ENCODE assay signal across 18 mouse cellular contexts in genomic region chr2:104585645-104586044, GRCm38 (mm10). TPM values are rescaled to one million over a fixed set of nuclear protein-coding genes. Genes with fewer than 3 reads are reported as not detected.
DNase-seq lines count a peak whose midpoint lies in the region; ATAC-seq and TF ChIP-seq lines count a peak whose summit lies in the region.
"Had no signal": no experiment of that assay in that cellular context is flagged by ENCODE, and none has a peak within 500 bp of the region (broad histone marks: within the 10 kb centered on the region; RNA-seq: fewer than 3 reads in every experiment).

No protein-coding gene starts in this region.

- H3K36me3 ChIP-seq in embryonic facial prominence, embryonic 11.5 days (replicated peaks; ENCODE audit: control insufficient read depth, insufficient read depth, low read depth, low read length): no peaks in the 10 kb centered on the region
- no peaks in the 10 kb centered on the region for H3K36me3 ChIP-seq in embryonic facial prominence, embryonic 10.5 days (replicated peaks)
- H3K36me3 ChIP-seq: embryonic facial prominence, embryonic 13.5 days; heart, embryonic 12.5 days; intestine, embryonic 15.5 days; limb, embryonic 13.5 days; midbrain, embryonic 12.5 days; neural tube, embryonic 13.5 days had no signal

- no peaks in the 10 kb centered on the region for H3K4me1 ChIP-seq in embryonic facial prominence, embryonic 11.5 days (ENCODE audit: control insufficient read depth, insufficient read depth, low read length)
- H3K4me1 ChIP-seq in embryonic facial prominence, embryonic 10.5 days: peaks cover 7% of the 10 kb centered on the region; the same call in 1 of the 2 replicates

- H3K27me3 ChIP-seq in embryonic facial prominence, embryonic 11.5 days (ENCODE audit: control insufficient read depth, insufficient read depth, low read length): no peaks in the 10 kb centered on the region
- H3K27me3 ChIP-seq in embryonic facial prominence, embryonic 10.5 days (replicated peaks; ENCODE audit: low read depth, poor library complexity, severe bottlenecking): no peaks in the 10 kb centered on the region
- H3K27me3 ChIP-seq: embryonic facial prominence, embryonic 13.5 days; heart, embryonic 12.5 days; intestine, embryonic 15.5 days; limb, embryonic 13.5 days; midbrain, embryonic 12.5 days; neural tube, embryonic 13.5 days had no signal

- H3K4me3 ChIP-seq in embryonic facial prominence, embryonic 11.5 days (ENCODE audit: low read depth, low read length): no peak overlapping the region
- H3K4me3 ChIP-seq in embryonic facial prominence, embryonic 10.5 days: no peak overlapping the region
- no peak overlapping the region for H3K4me3 ChIP-seq in layer of hippocampus, adult 2 months
- H3K4me3 ChIP-seq: embryonic facial prominence, embryonic 13.5 days; heart, embryonic 12.5 days; intestine, embryonic 15.5 days; limb, embryonic 13.5 days; midbrain, embryonic 12.5 days; neural tube, embryonic 13.5 days had no signal

- peak; percentile 41 for DNase-seq in embryonic facial prominence, embryonic 11.5 days (ENCODE audit: low spot score)
- no peak for DNase-seq in embryonic facial prominence, embryonic 10.5 days (ENCODE audit: low spot score)
- DNase-seq in layer of hippocampus, adult 2 months (ENCODE audit: low spot score in 2 of 2): no peak
- DNase-seq in layer of hippocampus, adult 18-20 months (ENCODE audit: low spot score in 2 of 2): no peak
- peak; percentile 66 for DNase-seq in 3T3-L1 (ENCODE audit: low read depth, low spot score)
- DNase-seq in brain, adult 2 months (ENCODE audit: low read depth, low spot score): peak; percentile 59
- no peak for DNase-seq in urinary bladder, postnatal 36 days (ENCODE audit: low spot score in 2 of 2)
- no peak for DNase-seq in cerebellum, postnatal 25 days
- DNase-seq: B cell, adult 2 months; cerebellum, adult 8-10 months; gastrocnemius, postnatal 14 days; kidney, postnatal 14 days had no signal

- peak; percentile 77 for TF ChIP-seq CTCF in layer of hippocampus, adult 2 months (conservative IDR thresholded peaks at IDR 0.05)

- H3K9me3 ChIP-seq in embryonic facial prominence, embryonic 11.5 days (replicated peaks; ENCODE audit: control insufficient read depth, low read length): no peaks in the 10 kb centered on the region
- H3K9me3 ChIP-seq in embryonic facial prominence, embryonic 10.5 days: no peaks in the 10 kb centered on the region
- H3K9me3 ChIP-seq: embryonic facial prominence, embryonic 13.5 days; heart, embryonic 12.5 days; intestine, embryonic 15.5 days; limb, embryonic 13.5 days; midbrain, embryonic 12.5 days; neural tube, embryonic 13.5 days had no signal

- 53% methylated on average over 2 of the region's 2 CpGs for WGBS in embryonic facial prominence, embryonic 11.5 days
- 54% methylated on average over 2 of the region's 2 CpGs for WGBS in embryonic facial prominence, embryonic 10.5 days

- H3K27ac ChIP-seq in embryonic facial prominence, embryonic 11.5 days (replicated peaks; ENCODE audit: low read depth, low read length): no peak overlapping the region
- no peak overlapping the region for H3K27ac ChIP-seq in embryonic facial prominence, embryonic 10.5 days (replicated peaks)
- H3K27ac ChIP-seq in layer of hippocampus, adult 2 months: no peak overlapping the region
- H3K27ac ChIP-seq: embryonic facial prominence, embryonic 13.5 days; intestine, embryonic 15.5 days; limb, embryonic 13.5 days; midbrain, embryonic 12.5 days; neural tube, embryonic 13.5 days had no signal

- no peak overlapping the region for H3K4me2 ChIP-seq in embryonic facial prominence, embryonic 11.5 days (ENCODE audit: low read depth, low read length)
- H3K4me2 ChIP-seq: embryonic facial prominence, embryonic 13.5 days; heart, embryonic 12.5 days; intestine, embryonic 15.5 days; limb, embryonic 13.5 days; midbrain, embryonic 12.5 days; neural tube, embryonic 13.5 days had no signal

- H3K9ac ChIP-seq in embryonic facial prominence, embryonic 11.5 days (replicated peaks; ENCODE audit: low read length): no peak overlapping the region
- H3K9ac ChIP-seq: embryonic facial prominence, embryonic 13.5 days; heart, embryonic 12.5 days; intestine, embryonic 15.5 days; limb, embryonic 13.5 days; midbrain, embryonic 12.5 days; neural tube, embryonic 13.5 days had no signal

- no peak for ATAC-seq in embryonic facial prominence, embryonic 11.5 days (replicated peaks; ENCODE audit: insufficient number of reproducible peaks, low FRiP score, low TSS enrichment, low read depth)
- ATAC-seq: intestine, embryonic 15.5 days had no signal

RNA-seq across cellular contexts. Expression of gene Cstf3, which starts 4.7 kb away (rescaled TPM):
- 91.7 and 96.7 TPM in 2 replicates for polyA plus RNA-seq in embryonic facial prominence, embryonic 11.5 days (2014; fragmentation: Nextera tagmentation; extraction: Ambion mirVana)
- polyA plus RNA-seq in embryonic facial prominence, embryonic 10.5 days (2016; fragmentation: Nextera tagmentation; extraction: Ambion mirVana): 94.8 and 97.0 TPM in 2 replicates
- total RNA-seq in layer of hippocampus, adult 2 months (2021): 10 to 100 TPM; 45.3 to 46.2 TPM
- total RNA-seq in layer of hippocampus, adult 18-20 months (2021): 10 to 100 TPM; 39.0 to 42.8 TPM

Comparison
In these comparisons a context has a peak if more than half of its experiments do, and no peak if none do; other contexts are left out.
1. DNase-seq: peak in embryonic facial prominence, embryonic 11.5 days (single experiment), 3T3-L1 (single experiment) and brain, adult 2 months (single experiment); none in embryonic facial prominence, embryonic 10.5 days (single experiment), layer of hippocampus, adult 2 months (0 of 2), layer of hippocampus, adult 18-20 months (0 of 2), urinary bladder, postnatal 36 days (0 of 2) and cerebellum, postnatal 25 days (0 of 2).